In genomic region chr1:183116946-183117826, GRCm38 (mm10) we compare ENCODE assay signal across 8 mouse cellular contexts.
DNase-seq lines count a peak whose midpoint lies in the region; ATAC-seq and TF ChIP-seq lines count a peak whose summit lies in the region.
"Had no signal": no experiment of that assay in that cellular context is flagged by ENCODE, and none has a peak within 500 bp of the region (broad histone marks: within the 10 kb centered on the region; RNA-seq: fewer than 3 reads in every experiment).

No protein-coding gene starts in this region.

- peaks cover 76% of the 10 kb centered on the region for H3K4me1 ChIP-seq in kidney, embryonic 15.5 days
- H3K4me1 ChIP-seq in bone marrow, adult 2 months (ENCODE audit: control insufficient read depth, insufficient read depth, low read length), result no peaks in the 10 kb centered on the region
- peaks cover 43% of the 10 kb centered on the region for H3K4me1 ChIP-seq in embryonic facial prominence, embryonic 15.5 days
- H3K4me1 ChIP-seq in liver, embryonic 14.5 days (replicated peaks; ENCODE audit: control insufficient read depth in 2 of 2, insufficient read depth in 2 of 2, low read length in 1 of 2), result no peaks in the 10 kb centered on the region

- H3K9me3 ChIP-seq in kidney, embryonic 15.5 days (replicated peaks), result no peaks in the 10 kb centered on the region
- H3K9me3 ChIP-seq in embryonic facial prominence, embryonic 15.5 days (replicated peaks), result no peaks in the 10 kb centered on the region
- H3K9me3 ChIP-seq in liver, embryonic 14.5 days (ENCODE audit: control insufficient read depth, low read length), result no peaks in the 10 kb centered on the region

- no peaks in the 10 kb centered on the region for H3K27me3 ChIP-seq in kidney, embryonic 15.5 days
- no peaks in the 10 kb centered on the region for H3K27me3 ChIP-seq in embryonic facial prominence, embryonic 15.5 days
- H3K27me3 ChIP-seq in liver, embryonic 14.5 days (ENCODE audit: control insufficient read depth, insufficient read depth, low read length), result no peaks in the 10 kb centered on the region
- H3K27me3 ChIP-seq: Patski had no signal

- H3K4me2 ChIP-seq in kidney, embryonic 15.5 days, result no peak overlapping the region
- no peak overlapping the region for H3K4me2 ChIP-seq in embryonic facial prominence, embryonic 15.5 days (replicated peaks)
- no peak overlapping the region for H3K4me2 ChIP-seq in liver, embryonic 14.5 days (ENCODE audit: low read depth)

- TF ChIP-seq CTCF in bone marrow, adult 2 months (IDR thresholded peaks at IDR 0.05; ENCODE audit: control insufficient read depth, insufficient read depth, low read length), result no peak
- no peak for TF ChIP-seq CTCF in liver, embryonic 14.5 days (IDR thresholded peaks at IDR 0.05; ENCODE audit: low read depth)

- no peak overlapping the region for H3K4me3 ChIP-seq in kidney, embryonic 15.5 days (replicated peaks)
- no peak overlapping the region for H3K4me3 ChIP-seq in bone marrow, adult 2 months (replicated peaks; ENCODE audit: control insufficient read depth, low read depth, low read length)
- H3K4me3 ChIP-seq in embryonic facial prominence, embryonic 15.5 days (replicated peaks), result no peak overlapping the region
- no peak overlapping the region for H3K4me3 ChIP-seq in liver, embryonic 14.5 days (ENCODE audit: insufficient read depth in 1 of 2, low read depth in 2 of 2, low read length in 2 of 2)

- H3K9ac ChIP-seq in kidney, embryonic 15.5 days, result no peak overlapping the region
- no peak overlapping the region for H3K9ac ChIP-seq in embryonic facial prominence, embryonic 15.5 days
- H3K9ac ChIP-seq in liver, embryonic 14.5 days (replicated peaks), result no peak overlapping the region

- H3K36me3 ChIP-seq in kidney, embryonic 15.5 days, result no peaks in the 10 kb centered on the region
- H3K36me3 ChIP-seq in embryonic facial prominence, embryonic 15.5 days, result no peaks in the 10 kb centered on the region
- no peaks in the 10 kb centered on the region for H3K36me3 ChIP-seq in liver, embryonic 14.5 days (replicated peaks; ENCODE audit: control insufficient read depth, insufficient read depth, low read depth)

- DNase-seq in kidney, postnatal 10 days, result no peak
- DNase-seq in liver, embryonic 14.5 days (ENCODE audit: low read depth in 3 of 3, low spot score in 3 of 3), result no peak
- DNase-seq in urinary bladder, postnatal 10 days (ENCODE audit: low spot score), result no peak
- DNase-seq in kidney, postnatal 4 days, result no peak

- peak; percentile 7; the same call in 1 of the 2 replicates for TF ChIP-seq POLR2A in bone marrow, adult 2 months (IDR thresholded peaks at IDR 0.05; ENCODE audit: borderline replicate concordance, control insufficient read depth, low read depth, low read length)

- H3K27ac ChIP-seq in kidney, embryonic 15.5 days, result peak overlapping the region; percentile 62
- H3K27ac ChIP-seq in bone marrow, adult 2 months (ENCODE audit: control insufficient read depth, insufficient read depth, low read depth, low read length, poor library complexity), result no peak overlapping the region
- peak overlapping the region; percentile 65 for H3K27ac ChIP-seq in embryonic facial prominence, embryonic 15.5 days (replicated peaks)
- H3K27ac ChIP-seq in liver, embryonic 14.5 days, result no peak overlapping the region

- 51% methylated on average over 15 of the region's 15 CpGs for WGBS in kidney, embryonic 15.5 days
- WGBS in bone marrow, adult 2 months, result 82% methylated on average over 15 of the region's 15 CpGs
- WGBS in embryonic facial prominence, embryonic 15.5 days, result 77% methylated on average over 15 of the region's 15 CpGs
- 67% methylated on average over 15 of the region's 15 CpGs for WGBS in liver, embryonic 14.5 days (ENCODE audit: insufficient replicate concordance)

- TF ChIP-seq EP300 in liver, embryonic 14.5 days (IDR thresholded peaks at IDR 0.05; ENCODE audit: low read depth), result no peak

- ATAC-seq in kidney, embryonic 15.5 days (replicated peaks; ENCODE audit: low FRiP score), result peak; percentile 27
- 0 out of 2 replicates have a peak, but pooled peaks have one; percentile 31 for ATAC-seq in embryonic facial prominence, embryonic 15.5 days (ENCODE audit: insufficient number of reproducible peaks, low FRiP score, low TSS enrichment, low read depth)
- peak; percentile 37; the same call in 1 of the 2 replicates for ATAC-seq in liver, embryonic 14.5 days (ENCODE audit: insufficient read depth)
- ATAC-seq: Patski had no signal

Comparison
In these comparisons a context has a peak if more than half of its experiments do, and no peak if none do; other contexts are left out.
1. H3K27ac ChIP-seq: peak in kidney, embryonic 15.5 days (single experiment) and embryonic facial prominence, embryonic 15.5 days (single experiment); none in bone marrow, adult 2 months (single experiment) and liver, embryonic 14.5 days (single experiment).
2. Peak in every context shown above with its lines, with median percentiles within 50 percentile points of each other: ATAC-seq.